Mouse (Mus musculus) monocyte, adult 5-6 weeks (primary cell): Measurements from ENCODE around the gene Atp6v1e2. TPM values are rescaled to one million over a fixed set of nuclear protein-coding genes. Genes with fewer than 3 reads are reported as not detected.

Experiments used
- ATAC-seq: fragments of 153-309, 156-312 bp; replicated peaks from 2 replicates; pipeline ENCODE4 v1.8.0; 2017; ENCODE audit warnings: mild to moderate bottlenecking; ENCODE audit not compliant: low TSS enrichment, insufficient number of reproducible peaks, severe bottlenecking, poor library complexity, low FRiP score
- total RNA-seq: library from RNA; stranded (forward); fragments of 200-1000, 200-491, 200-594 nt; gene quantifications from 3 replicates; pipeline ENCODE4 v1.2.3, GENCODE M21; 2017

The Atp6v1e2 gene
- total RNA-seq, 1 experiment from 2014 or later = not detected

- no peak for ATAC-seq
These were observed 19.4 kb upstream of the Atp6v1e2 start for GRCm38 (mm10) chr17:86967048-86967447.

GRCm38 (mm10) chr17:86966040-86966439 lies 18.3 kb upstream of the Atp6v1e2 start:
- no peak for ATAC-seq

- ATAC-seq = no peak
These were observed 17.4 kb upstream of the Atp6v1e2 start for GRCm38 (mm10) chr17:86965121-86965520.

GRCm38 (mm10) chr17:86964502-86964901 lies 16.8 kb upstream of the Atp6v1e2 start:
- ATAC-seq = peak; percentile 50

GRCm38 (mm10) chr17:86964041-86964440 lies 16.3 kb upstream of the Atp6v1e2 start:
- no peak for ATAC-seq

- no peak for ATAC-seq
These were observed 15.8 kb upstream of the Atp6v1e2 start for GRCm38 (mm10) chr17:86963586-86963902.

- no peak for ATAC-seq
These were observed 15.3 kb upstream of the Atp6v1e2 start, which contains the start of gene Rhoq for GRCm38 (mm10) chr17:86962894-86963585. Gene Rhoq (plus strand): TSS chr17:86963082.

GRCm38 (mm10) chr17:86962297-86962893 lies 14.7 kb upstream of the Atp6v1e2 start:
- ATAC-seq = peak; percentile 42

- peak; percentile 21; the same call in 1 of the 2 replicates for ATAC-seq
These were observed 13.7 kb upstream of the Atp6v1e2 start for GRCm38 (mm10) chr17:86961301-86961841.

- peak; percentile 44; the same call in 1 of the 2 replicates for ATAC-seq
These were observed 10.3 kb upstream of the Atp6v1e2 start for GRCm38 (mm10) chr17:86957968-86958367.

- no peak for ATAC-seq
These were observed 9.5 kb upstream of the Atp6v1e2 start for GRCm38 (mm10) chr17:86957239-86957638.

- no peak for ATAC-seq
These were observed 1.1 kb upstream of the Atp6v1e2 start for GRCm38 (mm10) chr17:86948801-86949200.

GRCm38 (mm10) chr17:86946078-86946477 lies 1.6 kb downstream of the Atp6v1e2 start:
- ATAC-seq = no peak

GRCm38 (mm10) chr17:86943158-86943557 lies 4.5 kb downstream of the Atp6v1e2 start:
- ATAC-seq = no peak

GRCm38 (mm10) chr17:86942112-86942511 lies 5.6 kb downstream of the Atp6v1e2 start:
- ATAC-seq = no peak

- ATAC-seq = no peak
These were observed 9.0 kb downstream of the Atp6v1e2 start for GRCm38 (mm10) chr17:86938683-86939082.

GRCm38 (mm10) chr17:86937497-86938155 lies 10.1 kb downstream of the Atp6v1e2 start:
- peak; percentile 83 for ATAC-seq

GRCm38 (mm10) chr17:86937064-86937463 lies 10.6 kb downstream of the Atp6v1e2 start:
- ATAC-seq = no peak

GRCm38 (mm10) chr17:86932896-86933295 lies 14.8 kb downstream of the Atp6v1e2 start:
- ATAC-seq = no peak

GRCm38 (mm10) chr17:86929981-86930380 lies 17.7 kb downstream of the Atp6v1e2 start:
- no peak for ATAC-seq
